Mouse (Mus musculus) hindbrain, embryonic 16.5 days (tissue): Measurements from ENCODE around the gene Rtn4rl1. TPM values are rescaled to one million over a fixed set of nuclear protein-coding genes. Genes with fewer than 3 reads are reported as not detected.

Experiments
- ATAC-seq: fragments of 200-750 bp; cut with Nextera tagmentation; 2 replicates; pipeline ENCODE4 v1.8.0; 2017; ENCODE audit warnings: moderate TSS enrichment, moderate library complexity
- H3K27ac ChIP-seq: fragments of 300-500 bp; sonication (generic); 2 replicates; pipeline ENCODE4 v1.5.1; 2014; ENCODE audit warnings: low read depth, mild to moderate bottlenecking, control low read depth, low read length, moderate library complexity
- H3K27me3 ChIP-seq: fragments of 300-500 bp; sonication (generic); replicated peaks from 2 replicates; pipeline ENCODE4 v1.6.1; 2014; ENCODE audit warnings: low read length; ENCODE audit not compliant: control insufficient read depth, insufficient read depth
- H3K36me3 ChIP-seq: fragments of 300-500 bp; sonication (generic); 2 replicates; pipeline ENCODE4 v1.6.1; 2014; ENCODE audit warnings: mild to moderate bottlenecking, low read length, moderate library complexity, mixed read lengths; ENCODE audit not compliant: control insufficient read depth, insufficient read depth
- H3K4me1 ChIP-seq: fragments of 300-500 bp; sonication (generic); 2 replicates; pipeline ENCODE4 v1.6.1; 2014; ENCODE audit warnings: low read depth, low read length; ENCODE audit not compliant: control insufficient read depth, insufficient read depth
- H3K4me2 ChIP-seq: fragments of 300-500 bp; sonication (generic); 2 replicates; pipeline ENCODE4 v1.6.1; 2014; ENCODE audit warnings: mild to moderate bottlenecking, low read length, control low read depth, moderate library complexity
- H3K4me3 ChIP-seq: fragments of 300-500 bp; sonication (generic); 2 replicates; pipeline ENCODE4 v1.5.1; 2014; ENCODE audit warnings: mild to moderate bottlenecking, low read length, control low read depth, moderate library complexity
- H3K9ac ChIP-seq: fragments of 300-500 bp; sonication (generic); 2 replicates; pipeline ENCODE4 v1.6.1; 2014; ENCODE audit warnings: low read depth, mild to moderate bottlenecking, control low read depth, low read length, moderate library complexity
- H3K9me3 ChIP-seq: fragments of 300-500 bp; sonication (generic); 2 replicates; pipeline ENCODE4 v1.6.1; 2014; ENCODE audit warnings: mild to moderate bottlenecking, low read length, moderate library complexity; ENCODE audit not compliant: control insufficient read depth
- WGBS: fragments of 180-500 bp; shearing (Covaris S2); extraction: QIAGEN DNeasy Blood & Tissue Kit; methylation state at CpG from one replicate; pipeline ENCODE4 v1.1.7; 2014; 5-methylcytosine and 5-hydroxymethylcytosine counted together
- microRNA counts: library from miRNA; unstranded; fragments of <30 nt; microRNA quantifications from one replicate; lab custom pipeline; 2016
- microRNA-seq: library from miRNA; unstranded; fragments of <30 nt; microRNA quantifications from one replicate; pipeline ENCODE4, GENCODE M21; 2017
- polyA plus RNA-seq: library from polyadenylated mRNA; unstranded; fragments of >200 nt; fragmentation: Nextera tagmentation; extraction: Ambion mirVana; gene quantifications from 2 replicates; pipeline ENCODE4 v1.2.1, GENCODE M21; 2015

Gene Rtn4rl1
- polyA plus RNA-seq, 1 experiment from 2014 or later, result 10.7 TPM

- H3K4me2 ChIP-seq, result no peak overlapping the region
- H3K4me1 ChIP-seq, result peaks cover 3% of the 10 kb centered on the region; the same call in 1 of the 2 replicates
- no peak overlapping the region for H3K4me3 ChIP-seq
- H3K27me3 ChIP-seq, result no peaks in the 10 kb centered on the region
- H3K27ac ChIP-seq, result no peak overlapping the region
- H3K36me3 ChIP-seq, result peaks cover 14% of the 10 kb centered on the region
- 90% methylated on average over 8 of the region's 8 CpGs for WGBS
- no peak for ATAC-seq
- no peaks in the 10 kb centered on the region for H3K9me3 ChIP-seq
- no peak overlapping the region for H3K9ac ChIP-seq
These were observed 120.3 kb downstream of the Rtn4rl1 start for GRCm38 (mm10) chr11:75313834-75314233.

MicroRNAs within 50 kb of the gene (microRNA counts, 519-probe panel; counts per million panel counts)
- microRNA mmu-miR-132 (lab: Ali Mortazavi, UCI) (3,085 counts per million, percentile 82 among the panel's probes with 10 or more counts), microRNA mmu-miR-212 (lab: Ali Mortazavi, UCI) (1,533 counts per million, percentile 14 among the panel's probes with 10 or more counts)

Small RNA genes within 50 kb of the gene (microRNA-seq; reads per million reads assigned to microRNA genes)
- gene Mir132 (1,336 reads per million, percentile 80 among the genes with 10 or more reads in this experiment), gene Mir212 (73.3 reads per million, percentile 45 among the genes with 10 or more reads in this experiment)

Other genes starting within 250 kb of the Rtn4rl1 start
- gene Hic1, start 24.3 kb upstream of the Rtn4rl1 start, polyA plus RNA-seq, result 1.9 and 2.2 TPM in 2 replicates
- 14.4 and 14.5 TPM in 2 replicates for gene Ovca2, start 14.9 kb upstream of the Rtn4rl1 start, polyA plus RNA-seq
- 15.4 and 15.7 TPM in 2 replicates for gene Dph1, start 2.5 kb upstream of the Rtn4rl1 start, polyA plus RNA-seq
- gene Rpa1, start 154.5 kb downstream of the Rtn4rl1 start, polyA plus RNA-seq, result 50.8 and 69.0 TPM in 2 replicates
- gene Smyd4, start 154.7 kb downstream of the Rtn4rl1 start, polyA plus RNA-seq, result 17.5 and 18.8 TPM in 2 replicates
- 45.4 and 53.2 TPM in 2 replicates for gene Serpinf1, start 228.9 kb downstream of the Rtn4rl1 start, polyA plus RNA-seq
- gene Serpinf2, start 245.8 kb downstream of the Rtn4rl1 start, polyA plus RNA-seq, result 0.06 TPM in 1 of 2 replicates, not detected in the other